Mouse (Mus musculus): Measurements from ENCODE around the gene Tnfsf15.

DNA sequence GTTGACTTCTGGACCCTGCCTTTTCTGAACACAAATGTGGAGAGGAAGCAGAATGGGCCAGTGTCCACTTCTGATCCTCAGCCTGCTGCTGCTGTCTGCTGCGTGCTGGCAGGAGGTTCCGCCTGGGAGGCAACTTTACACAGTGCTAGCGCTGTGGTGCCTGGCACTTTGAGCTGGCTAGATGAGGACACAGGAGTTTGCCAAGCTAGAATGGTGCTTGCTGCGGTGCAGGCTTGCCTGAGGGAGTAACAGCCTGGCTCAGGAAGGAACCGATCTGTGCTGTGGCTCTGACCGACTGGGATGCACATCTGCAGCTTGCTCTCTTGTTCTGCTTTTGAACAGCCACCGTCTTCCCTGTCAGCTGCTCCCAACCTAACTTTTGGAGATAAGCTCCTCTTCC is 5.4 kb downstream of the Tnfsf15 start:
- no peak for TF ChIP-seq CTCF (IDR thresholded peaks at IDR 0.05; ENCODE audit: control insufficient read depth, insufficient read depth, insufficient read length)
- no peak for TF ChIP-seq FOSL1 (IDR thresholded peaks at IDR 0.05; ENCODE audit: insufficient read depth, low read length, poor library complexity, severe bottlenecking)
- no peak for TF ChIP-seq USF1 (IDR thresholded peaks at IDR 0.05; ENCODE audit: low read depth)
